Mouse (Mus musculus) brain, embryonic 14.5 days (tissue): ENCODE measurements around the gene Lyl1.

Experiments used
- CTCF ChIP-seq: fragments of 200-500 bp; IDR thresholded peaks from 2 replicates; pipeline ENCODE4 v1.5.1; 2012; ENCODE audit warnings: inconsistent platforms, mild to moderate bottlenecking, moderate library complexity, borderline replicate concordance; ENCODE audit not compliant: insufficient read depth, insufficient read length; ENCODE audit errors: extremely low read depth
- POLR2A ChIP-seq: fragments of 200-500 bp; IDR thresholded peaks from 2 replicates; pipeline ENCODE4 v1.6.1; 2012; ENCODE audit warnings: mild to moderate bottlenecking, inconsistent platforms, borderline replicate concordance; ENCODE audit not compliant: poor library complexity, insufficient read depth, insufficient read length, severe bottlenecking; ENCODE audit errors: extremely low read depth

GRCm38 (mm10) chr8:84677305-84677704 is 24.0 kb upstream of the Lyl1 start:
- TF ChIP-seq POLR2A (no peak), CTCF (no peak)
